Mouse (Mus musculus) myocyte (in vitro differentiated cells): ENCODE data around the gene Phkb.

Source experiments
- CEBPB ChIP-seq: IDR thresholded peaks from 2 replicates; pipeline ENCODE4 v1.6.1; 2011; ENCODE audit warnings: mild to moderate bottlenecking, moderate library complexity; ENCODE audit not compliant: poor library complexity, insufficient read depth, severe bottlenecking
- E2F4 ChIP-seq: IDR thresholded peaks from one replicate; pipeline ENCODE4 v1.6.1; 2011; ENCODE audit warnings: mild to moderate bottlenecking, control low read depth, moderate library complexity; ENCODE audit not compliant: insufficient read depth
- MAX ChIP-seq: IDR thresholded peaks from one replicate; pipeline ENCODE4 v1.6.1; 2011; ENCODE audit warnings: low read depth, mild to moderate bottlenecking, control low read depth
- MYOD1 ChIP-seq, 3 experiments: IDR thresholded peaks; one replicate each; pipeline ENCODE4 v1.6.1; 2011; ENCODE audit warnings: control low read depth in 2 of 3, low read depth in 2 of 3, mild to moderate bottlenecking in 2 of 3, moderate library complexity in 1 of 3; ENCODE audit not compliant: insufficient read length in 2 of 3, control insufficient read depth in 1 of 3
- MYOG ChIP-seq, 3 experiments: IDR thresholded peaks; one replicate each; pipeline ENCODE4 v1.6.1; 2011; ENCODE audit warnings: control low read depth in 2 of 3, low read depth in 2 of 3, mild to moderate bottlenecking in 2 of 3; ENCODE audit not compliant: insufficient read length in 2 of 3, control insufficient read depth in 1 of 3, insufficient read depth in 1 of 3
- POLR2A ChIP-seq: IDR thresholded peaks from one replicate; pipeline ENCODE4 v1.6.1; 2011; ENCODE audit warnings: low read depth, mild to moderate bottlenecking, control low read depth, moderate library complexity; ENCODE audit not compliant: insufficient read length
- POLR2AphosphoS2 ChIP-seq: IDR thresholded peaks from one replicate; pipeline ENCODE4 v1.6.1; 2011; ENCODE audit warnings: low read depth, control low read depth; ENCODE audit not compliant: insufficient read length
- REST ChIP-seq: IDR thresholded peaks from one replicate; pipeline ENCODE4 v1.6.1; 2011; ENCODE audit warnings: mild to moderate bottlenecking, control low read depth, moderate library complexity; ENCODE audit not compliant: insufficient read depth, insufficient read length
- SRF ChIP-seq: IDR thresholded peaks from one replicate; pipeline ENCODE4 v1.6.1; 2011; ENCODE audit warnings: low read depth; ENCODE audit not compliant: control insufficient read depth, insufficient read length
- TCF12 ChIP-seq: IDR thresholded peaks from one replicate; pipeline ENCODE4 v1.6.1; 2011; ENCODE audit warnings: mild to moderate bottlenecking, control low read depth; ENCODE audit not compliant: poor library complexity, insufficient read depth, severe bottlenecking
- TCF3 ChIP-seq: IDR thresholded peaks from one replicate; pipeline ENCODE4 v1.6.1; 2011; ENCODE audit warnings: low read depth, control low read depth; ENCODE audit not compliant: insufficient read length
- USF1 ChIP-seq: IDR thresholded peaks from one replicate; pipeline ENCODE4 v1.6.1; 2011; ENCODE audit warnings: low read depth, mild to moderate bottlenecking, control low read depth, moderate library complexity

DNA sequence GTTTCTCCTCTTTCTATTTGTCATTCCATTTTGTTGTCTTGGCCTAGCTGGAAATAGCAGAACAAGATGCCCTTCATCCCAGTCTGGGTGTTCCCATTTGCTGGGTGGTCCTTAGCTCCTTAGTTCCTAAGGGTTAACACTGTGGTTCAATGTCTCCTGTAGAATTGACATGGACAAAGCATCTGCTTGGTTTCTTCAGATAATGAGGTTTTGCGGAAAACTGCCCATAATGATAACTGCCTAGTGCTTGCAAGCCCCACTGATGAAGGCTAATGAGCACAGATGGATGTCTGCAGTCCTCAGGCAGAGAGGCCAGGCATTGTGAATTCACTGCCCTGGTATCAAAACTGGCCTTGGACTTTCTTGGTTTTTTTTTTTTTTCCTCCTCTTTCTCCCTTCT, 155.2 kb downstream of the Phkb start:
- no peak for TF ChIP-seq POLR2A
- no peak for TF ChIP-seq MAX
- no peak for TF ChIP-seq MYOG (IDR thresholded peaks at IDR 0.05; ENCODE audit: control insufficient read depth in 1 of 3, insufficient read depth in 1 of 3, insufficient read length in 2 of 3, low read depth in 2 of 3)
- TF ChIP-seq USF1, result no peak
- no peak for TF ChIP-seq E2F4
- no peak for TF ChIP-seq REST
- TF ChIP-seq MYOD1 (IDR thresholded peaks at IDR 0.05; ENCODE audit: control insufficient read depth in 1 of 3, insufficient read length in 2 of 3, low read depth in 2 of 3), result no peak
- no peak for TF ChIP-seq CEBPB
- no peak for TF ChIP-seq TCF12
- TF ChIP-seq POLR2AphosphoS2, result no peak
- no peak for TF ChIP-seq TCF3
- no peak for TF ChIP-seq SRF
